Mouse (Mus musculus): ENCODE measurements around the gene Crxos. TPM values are rescaled to one million over a fixed set of nuclear protein-coding genes. Genes with fewer than 3 reads are reported as not detected.
A peak's percentile ranks its signal among the peaks of the same experiment; 100 is the strongest.

Gene Crxos
- total RNA-seq, 1 experiment from 2014 or later, result not detected

- no peak for ATAC-seq (replicated peaks; ENCODE audit: insufficient number of reproducible peaks, low FRiP score, low TSS enrichment, poor library complexity, severe bottlenecking)
Observed at GRCm38 (mm10) chr7:15918371-15918770, 36.0 kb downstream of the Crxos start.

- ATAC-seq (replicated peaks; ENCODE audit: insufficient number of reproducible peaks, low FRiP score, low TSS enrichment, poor library complexity, severe bottlenecking), result no peak
Observed at GRCm38 (mm10) chr7:15919947-15920346, 37.5 kb downstream of the Crxos start.

DNA sequence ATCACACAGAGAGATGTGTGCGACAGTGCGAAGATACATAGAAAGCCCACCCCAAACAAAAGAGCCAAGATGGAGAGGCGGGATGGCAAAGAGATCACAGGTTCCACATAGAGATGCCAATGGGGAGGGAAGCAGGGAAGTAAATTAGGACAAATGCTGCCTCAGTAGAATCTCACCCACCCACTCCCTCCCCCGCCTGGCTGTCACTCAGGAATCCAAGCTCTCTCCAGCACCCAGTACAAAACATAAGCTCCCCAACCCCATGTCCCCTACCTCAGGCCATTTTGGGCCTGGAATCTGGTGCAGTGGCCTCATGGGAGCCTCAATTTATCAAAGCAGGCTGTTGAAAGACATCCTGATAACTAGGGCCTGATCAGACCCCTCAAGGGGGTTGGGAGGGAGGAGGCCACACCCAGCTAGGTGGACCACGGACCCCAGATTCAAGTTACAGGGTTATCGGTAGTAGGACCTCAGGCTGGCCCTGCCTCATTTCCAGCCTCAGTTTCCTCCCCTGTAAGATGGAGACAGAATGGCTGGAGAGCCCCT lies 38.3 kb downstream of the Crxos start:
- no peak for ATAC-seq (replicated peaks; ENCODE audit: insufficient number of reproducible peaks, low FRiP score, low TSS enrichment, poor library complexity, severe bottlenecking)

- ATAC-seq (replicated peaks; ENCODE audit: insufficient number of reproducible peaks, low FRiP score, low TSS enrichment, poor library complexity, severe bottlenecking), result peak; percentile 19; the same call in 1 of the 2 replicates
Observed at GRCm38 (mm10) chr7:15921796-15922195, 39.4 kb downstream of the Crxos start.

- ATAC-seq (replicated peaks; ENCODE audit: insufficient number of reproducible peaks, low FRiP score, low TSS enrichment, poor library complexity, severe bottlenecking), result peak; percentile 91
Observed at GRCm38 (mm10) chr7:15922220-15922773, 39.9 kb downstream of the Crxos start, which contains the start of gene Selenow. Gene Selenow, minus strand, starts transcription at chr7:15922402.

- ATAC-seq (replicated peaks; ENCODE audit: insufficient number of reproducible peaks, low FRiP score, low TSS enrichment, poor library complexity, severe bottlenecking), result peak; percentile 81
Observed at GRCm38 (mm10) chr7:15929910-15930309, 47.5 kb downstream of the Crxos start.

DNA sequence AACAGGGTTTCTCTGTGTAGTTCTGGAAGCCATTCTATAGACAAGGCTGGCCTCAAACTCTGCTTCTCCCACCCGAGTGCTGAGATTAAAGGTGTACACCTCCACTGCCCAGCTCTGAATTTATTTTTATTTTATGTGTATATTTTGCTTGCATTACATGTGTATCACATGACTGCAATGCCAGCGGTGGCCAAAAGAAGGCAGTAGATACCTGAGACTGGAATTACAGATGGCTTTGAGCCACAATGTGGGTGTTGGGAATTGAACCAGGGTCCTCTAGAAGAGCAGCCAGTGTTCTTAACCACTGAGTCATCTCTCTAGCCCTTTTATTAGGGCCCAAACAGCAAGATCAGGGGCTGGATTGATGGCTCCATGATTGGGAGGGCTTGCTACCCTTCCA lies 48.1 kb downstream of the Crxos start:
- ATAC-seq (replicated peaks; ENCODE audit: insufficient number of reproducible peaks, low FRiP score, low TSS enrichment, poor library complexity, severe bottlenecking), result no peak

DNA sequence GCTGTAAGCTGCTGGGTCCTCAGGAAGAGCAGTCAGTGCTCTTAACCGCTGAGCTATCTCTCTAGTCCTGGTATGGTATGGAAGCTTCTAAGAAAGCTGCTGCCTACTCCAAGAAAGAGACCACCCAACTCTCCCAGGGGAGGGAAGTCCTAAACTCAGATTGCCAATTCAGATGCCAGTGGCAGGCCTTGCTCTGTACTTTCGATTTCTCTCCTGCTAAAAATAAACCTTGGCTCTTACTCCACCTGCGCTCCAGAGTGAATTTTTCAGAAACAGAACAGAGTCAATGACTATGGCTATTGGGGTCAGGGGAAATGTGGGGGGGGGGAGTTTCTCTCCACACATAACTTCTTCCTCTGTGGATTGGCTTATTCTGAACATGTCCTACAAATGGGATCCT lies 49.2 kb downstream of the Crxos start:
- ATAC-seq (replicated peaks; ENCODE audit: insufficient number of reproducible peaks, low FRiP score, low TSS enrichment, poor library complexity, severe bottlenecking), result no peak

DNA sequence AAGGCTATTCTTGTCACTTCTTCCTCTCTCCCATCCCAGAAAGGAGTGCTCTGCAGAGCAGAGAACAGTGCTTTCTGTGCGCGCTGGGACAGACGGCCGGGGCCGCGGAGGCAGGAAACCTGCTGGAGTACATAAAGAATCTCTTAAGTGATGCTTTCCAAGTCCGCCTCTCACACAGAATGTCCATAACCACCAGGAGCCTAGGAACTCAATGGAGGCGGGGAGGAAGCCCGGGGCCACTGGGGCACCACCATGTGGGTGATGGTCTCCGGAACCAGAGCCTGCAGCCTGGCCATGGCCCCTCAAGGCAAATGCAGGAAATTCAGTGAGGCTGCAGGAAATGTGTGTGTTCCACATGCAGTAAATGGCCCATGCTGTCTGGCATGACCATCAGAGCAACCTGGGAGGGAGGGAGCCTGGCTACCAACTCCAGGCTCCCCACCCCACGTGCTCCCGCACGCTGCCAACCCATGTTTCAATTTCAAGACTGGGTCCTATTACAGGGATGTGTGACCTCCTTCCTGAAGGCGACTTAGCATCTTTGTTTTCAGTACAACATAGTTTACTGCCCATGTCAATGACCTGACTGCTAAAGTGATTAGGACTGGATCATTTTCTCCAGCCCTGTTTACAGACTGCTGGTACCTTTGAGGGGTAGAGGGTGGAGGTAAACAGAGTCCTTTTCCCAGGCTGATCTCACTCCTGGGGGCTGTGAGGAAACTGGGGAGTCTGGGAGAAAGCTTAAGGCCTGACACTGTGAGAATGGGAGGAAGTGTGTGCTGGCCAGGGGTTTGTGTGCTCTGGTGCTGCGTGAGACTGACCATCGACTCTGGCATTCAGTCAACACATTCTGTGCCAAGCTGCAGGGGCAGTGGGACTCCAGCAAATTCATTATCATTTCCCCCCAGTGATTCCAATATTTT lies 51.3 kb downstream of the Crxos start:
- ATAC-seq (replicated peaks; ENCODE audit: insufficient number of reproducible peaks, low FRiP score, low TSS enrichment, poor library complexity, severe bottlenecking), result no peak

GRCm38 (mm10) chr7:15937491-15937890 lies 55.1 kb downstream of the Crxos start:
- no peak for ATAC-seq (replicated peaks; ENCODE audit: insufficient number of reproducible peaks, low FRiP score, low TSS enrichment, poor library complexity, severe bottlenecking)

- ATAC-seq (replicated peaks; ENCODE audit: insufficient number of reproducible peaks, low FRiP score, low TSS enrichment, poor library complexity, severe bottlenecking), result no peak
Observed at GRCm38 (mm10) chr7:15938621-15939020, 56.2 kb downstream of the Crxos start.

DNA sequence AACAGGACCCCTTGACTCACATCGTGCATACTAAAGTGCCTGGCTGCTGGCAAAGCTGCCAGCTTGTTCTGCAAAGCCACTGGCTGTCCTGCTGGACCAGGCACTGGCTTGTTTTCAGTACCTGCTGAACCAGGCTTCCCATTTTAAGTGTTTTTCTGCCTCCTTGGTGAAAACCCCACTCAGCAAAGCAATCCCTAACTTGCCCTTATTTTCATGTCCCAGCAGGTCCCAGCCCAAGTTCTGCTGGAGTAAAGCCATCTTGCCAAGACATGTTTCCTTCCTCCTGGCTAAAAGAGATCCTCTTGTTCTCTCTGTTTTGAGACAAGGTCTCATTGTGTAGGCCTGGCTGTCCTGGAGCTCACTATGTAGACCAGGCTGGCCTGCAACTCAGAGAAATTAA lies 61.9 kb downstream of the Crxos start:
- ATAC-seq (replicated peaks; ENCODE audit: insufficient number of reproducible peaks, low FRiP score, low TSS enrichment, poor library complexity, severe bottlenecking), result no peak

DNA sequence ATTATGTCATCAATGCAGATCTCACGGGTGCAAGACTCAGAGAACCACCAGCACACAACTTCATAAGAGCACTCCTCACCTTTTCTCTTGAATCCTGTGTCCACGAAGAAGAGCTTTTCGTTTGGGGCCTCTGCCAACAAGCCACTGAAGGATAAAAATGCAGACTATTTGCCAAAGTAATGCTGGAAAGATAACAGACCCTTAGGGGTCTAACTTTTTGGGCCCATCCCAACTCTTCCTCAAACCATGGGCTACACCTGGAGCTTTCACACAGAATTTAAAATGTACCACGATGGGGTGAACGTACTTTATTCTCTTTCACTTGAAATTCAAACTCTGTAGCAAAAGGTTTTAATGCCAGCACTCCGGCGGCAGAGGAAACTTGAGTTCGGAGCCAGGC lies 62.8 kb downstream of the Crxos start:
- ATAC-seq (replicated peaks; ENCODE audit: insufficient number of reproducible peaks, low FRiP score, low TSS enrichment, poor library complexity, severe bottlenecking), result no peak

GRCm38 (mm10) chr7:15945721-15946536 lies 63.5 kb downstream of the Crxos start, which contains the start of gene Nop53:
Gene Nop53, minus strand, starts transcription at chr7:15946074.
- ATAC-seq (replicated peaks; ENCODE audit: insufficient number of reproducible peaks, low FRiP score, low TSS enrichment, poor library complexity, severe bottlenecking), result peak; percentile 81

DNA sequence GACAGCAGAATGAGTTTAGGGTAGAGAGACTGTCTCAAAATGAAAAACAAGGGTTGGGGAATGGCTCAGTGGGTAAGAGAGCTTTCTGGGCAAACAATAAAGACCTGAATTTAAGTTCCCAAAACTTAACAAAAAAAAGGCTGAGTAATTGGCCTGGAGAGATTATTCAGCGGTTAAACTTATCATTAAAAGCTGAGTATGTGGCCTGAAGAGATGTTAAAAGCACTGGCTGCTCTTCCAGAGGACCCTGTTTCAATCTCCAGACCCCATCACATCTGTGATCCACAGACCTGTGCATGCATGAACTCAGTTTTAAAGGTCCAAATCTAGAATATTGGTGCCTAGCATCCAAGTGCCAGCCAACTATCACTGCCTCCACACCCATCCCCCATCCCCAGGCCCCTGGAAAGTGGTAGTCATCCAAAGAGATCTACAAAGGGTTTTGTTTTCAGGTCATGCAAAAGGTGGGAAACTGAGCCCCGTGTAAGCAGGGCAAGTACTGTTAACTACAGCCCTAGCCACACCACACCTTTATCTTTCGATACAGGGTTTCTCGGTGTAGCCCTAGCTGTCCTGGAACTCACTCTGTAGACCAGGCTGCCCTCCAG lies 65.3 kb downstream of the Crxos start:
- no peak for ATAC-seq (replicated peaks; ENCODE audit: insufficient number of reproducible peaks, low FRiP score, low TSS enrichment, poor library complexity, severe bottlenecking)

GRCm38 (mm10) chr7:15948381-15948941 lies 66.0 kb downstream of the Crxos start:
- peak; percentile 63 for ATAC-seq (replicated peaks; ENCODE audit: insufficient number of reproducible peaks, low FRiP score, low TSS enrichment, poor library complexity, severe bottlenecking)

DNA sequence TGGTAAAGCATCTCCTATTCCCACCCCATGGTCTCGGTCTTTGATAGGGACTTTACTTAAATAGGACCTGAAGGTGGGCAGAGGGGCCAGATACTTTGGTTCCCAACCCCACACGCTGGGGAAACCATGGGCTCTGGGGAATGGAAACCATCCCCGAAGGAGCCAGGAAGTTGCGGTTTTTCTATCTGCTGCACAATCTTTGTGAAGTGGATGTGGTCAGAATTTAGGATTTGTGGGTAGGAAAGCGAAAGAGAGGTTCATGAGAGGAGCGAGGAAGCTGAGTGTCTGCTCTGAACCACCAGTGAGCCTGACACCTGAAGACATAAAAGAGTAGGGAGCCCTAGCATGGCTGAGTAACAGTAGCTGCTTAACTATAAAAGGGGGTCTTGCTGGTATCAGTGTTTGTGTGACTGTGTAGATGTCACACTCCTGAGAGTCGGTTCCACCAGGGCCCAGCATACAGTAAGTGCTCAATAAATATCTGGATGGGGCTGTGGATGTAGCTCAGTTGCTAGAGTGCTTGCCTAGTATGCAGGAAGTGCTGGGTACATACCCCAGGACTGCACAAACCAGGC lies 66.9 kb downstream of the Crxos start:
- no peak for ATAC-seq (replicated peaks; ENCODE audit: insufficient number of reproducible peaks, low FRiP score, low TSS enrichment, poor library complexity, severe bottlenecking)

- ATAC-seq (replicated peaks; ENCODE audit: insufficient number of reproducible peaks, low FRiP score, low TSS enrichment, poor library complexity, severe bottlenecking), result no peak
Observed at GRCm38 (mm10) chr7:15950008-15950407, 67.6 kb downstream of the Crxos start.

Data from monocyte, adult 5-6 weeks (primary cell).